Mouse (Mus musculus) kidney, postnatal 0 days (tissue): ENCODE results near the gene Zfp691. TPM values are rescaled to one million over a fixed set of nuclear protein-coding genes. Genes with fewer than 3 reads are reported as not detected.
A peak's percentile ranks its signal among the peaks of the same experiment; 100 is the strongest.

Experiments used
- ATAC-seq: fragments of 200-750 bp; cut with Nextera tagmentation; replicated peaks from 2 replicates; pipeline ENCODE4 v1.8.0; 2017; ENCODE audit warnings: low read depth, moderate number of reproducible peaks, moderate TSS enrichment, moderate library complexity; ENCODE audit not compliant: low FRiP score
- DNase-seq: peaks from one replicate; pipeline ENCODE4 v3.0.0-alpha.2; 2016; ENCODE audit warnings: low spot score
- H3K27ac ChIP-seq: fragments of 300-500 bp; sonication (generic); 2 replicates; pipeline ENCODE4 v1.5.1; 2014; ENCODE audit warnings: mild to moderate bottlenecking
- H3K27me3 ChIP-seq: fragments of 300-500 bp; sonication (generic); 2 replicates; pipeline ENCODE4 v1.6.1; 2014; ENCODE audit warnings: low read length, mixed read lengths; ENCODE audit not compliant: insufficient read depth
- H3K36me3 ChIP-seq: fragments of 300-500 bp; sonication (generic); 2 replicates; pipeline ENCODE4 v1.6.1; 2014; ENCODE audit warnings: low read length, mixed read lengths; ENCODE audit not compliant: insufficient read depth
- H3K4me1 ChIP-seq: fragments of 300-500 bp; sonication (generic); replicated peaks from 2 replicates; pipeline ENCODE4 v1.6.1; 2014; ENCODE audit warnings: antibody characterized with exemption, low read length, mixed read lengths; ENCODE audit not compliant: insufficient read depth
- H3K4me2 ChIP-seq: fragments of 300-500 bp; sonication (generic); 2 replicates; pipeline ENCODE4 v1.6.1; 2014; ENCODE audit warnings: mild to moderate bottlenecking, low read length, moderate library complexity, mixed read lengths
- H3K4me3 ChIP-seq: fragments of 300-500 bp; sonication (generic); replicated peaks from 2 replicates; pipeline ENCODE4 v1.5.1; 2014; ENCODE audit warnings: low read depth, low read length
- H3K9ac ChIP-seq: fragments of 300-500 bp; sonication (generic); 2 replicates; pipeline ENCODE4 v1.6.1; 2014; ENCODE audit warnings: low read depth, low read length
- H3K9me3 ChIP-seq: fragments of 300-500 bp; sonication (generic); replicated peaks from 2 replicates; pipeline ENCODE4 v1.6.1; 2016; ENCODE audit warnings: low read length, inconsistent platforms, mixed read lengths
- CTCF ChIP-seq: IDR thresholded peaks from 2 replicates; pipeline ENCODE4 v1.5.1; 2016; ENCODE audit warnings: antibody characterized with exemption, low read depth, mild to moderate bottlenecking, moderate library complexity
- WGBS: fragments of 180-500 bp; shearing (Covaris S2); extraction: QIAGEN DNeasy Blood & Tissue Kit; methylation state at CpG from one replicate; pipeline ENCODE4 v1.1.7; 2014; 5-methylcytosine and 5-hydroxymethylcytosine counted together
- polyA plus RNA-seq: library from polyadenylated mRNA; unstranded; fragments of >200 nt; fragmentation: Nextera tagmentation; extraction: Ambion mirVana; gene quantifications from 2 replicates; pipeline ENCODE4 v1.2.1, GENCODE M21; 2015

Gene Zfp691
- polyA plus RNA-seq, 1 experiment from 2014 or later = 6.1 TPM

DNA sequence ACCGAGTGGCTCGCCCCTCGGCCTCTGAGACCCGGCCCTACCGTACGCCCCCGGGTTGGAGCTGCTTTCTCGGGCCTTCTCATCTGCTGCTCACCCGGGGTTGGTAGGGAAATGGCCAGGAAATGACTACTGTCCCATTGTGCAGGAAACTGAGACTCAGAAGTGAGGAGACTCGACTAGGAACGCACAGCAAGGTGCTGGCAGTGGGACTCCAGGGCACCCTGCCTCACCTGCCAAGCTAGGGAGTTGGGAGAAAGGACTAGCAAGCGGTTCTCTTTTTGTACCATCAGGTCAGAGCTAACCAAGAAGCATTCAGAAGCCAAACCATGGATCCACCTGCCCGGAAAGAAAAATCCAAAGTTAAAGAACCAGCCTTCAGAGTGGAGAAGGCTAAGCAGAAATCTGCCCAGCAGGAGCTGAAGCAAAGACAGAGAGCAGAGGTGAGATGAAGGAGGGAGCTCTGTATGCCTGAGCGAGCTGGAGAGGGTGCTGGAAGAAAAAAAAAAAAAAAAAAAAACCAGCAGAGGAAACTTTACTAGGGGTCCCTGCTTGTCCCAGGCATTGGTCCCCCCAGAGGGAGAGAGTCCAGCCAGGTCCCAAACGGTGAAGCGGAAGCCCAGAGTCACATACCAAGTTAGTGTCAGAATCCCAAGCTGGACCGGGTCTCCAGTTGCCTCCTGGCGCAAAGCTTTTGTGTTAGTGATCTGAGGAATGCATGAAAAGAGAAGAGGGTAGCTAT lies 21.8 kb upstream of the Zfp691 start:
- peak; percentile 9 for DNase-seq
- Histone ChIP-seq H3K9me3 (no peaks in the 10 kb centered on the region), H3K4me1 (peaks cover 6% of the 10 kb centered on the region), H3K36me3 (0 out of 2 replicates have a peak, but pooled peaks cover 8% of the 10 kb centered on the region), H3K27ac (peak overlapping the region; percentile 50), H3K27me3 (no peaks in the 10 kb centered on the region), H3K4me3 (peak overlapping the region; percentile 57), H3K4me2 (peak overlapping the region; percentile 68), H3K9ac (peak overlapping the region; percentile 69)
- no peak for TF ChIP-seq CTCF
- no peak for ATAC-seq
- WGBS = 13% methylated on average over 18 of the region's 18 CpGs

DNA sequence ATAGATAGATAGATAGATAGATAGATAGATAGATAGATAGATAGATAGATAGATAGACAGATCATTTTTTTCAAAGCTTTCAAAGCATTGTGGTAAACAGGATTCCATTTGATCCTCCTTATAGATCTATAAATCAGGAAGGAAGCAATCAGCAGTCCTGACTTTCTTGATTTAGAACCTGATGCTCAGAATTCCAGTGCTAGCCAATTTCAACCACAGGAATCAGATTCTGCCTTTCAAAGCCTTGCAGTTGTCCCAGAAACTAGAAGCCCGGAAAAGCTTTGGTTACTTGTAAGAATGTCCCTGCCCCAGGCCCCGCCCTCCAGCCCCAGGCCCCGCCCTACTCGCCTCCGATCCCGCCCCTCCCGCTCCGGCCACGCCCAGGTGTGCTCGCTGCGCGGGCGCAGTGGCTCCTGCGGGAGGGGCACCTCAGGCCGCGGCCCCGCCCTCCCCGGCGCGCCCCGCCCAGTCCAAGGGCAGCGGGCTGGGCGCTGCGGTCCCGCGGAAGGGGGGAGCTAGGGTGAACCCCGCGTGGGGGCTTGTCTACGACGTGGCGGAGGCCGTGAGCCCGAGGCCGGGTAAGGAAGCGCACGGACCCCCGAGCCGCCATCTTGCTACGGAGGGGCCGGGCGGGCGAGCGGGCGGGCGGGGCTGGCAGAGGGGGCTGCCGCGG lies 21.1 kb upstream of the Zfp691 start, which contains the start of gene Svbp:
Gene Svbp, plus strand, starts transcription at position 398 of the 673 bp plus-strand sequence.
- Histone ChIP-seq H3K9me3 (no peaks in the 10 kb centered on the region), H3K4me1 (peaks cover 6% of the 10 kb centered on the region), H3K27me3 (no peaks in the 10 kb centered on the region), H3K4me3 (peak within 1 kb of the TSS; percentile 57), H3K4me2 (peak within 1 kb of the TSS; percentile 68), H3K36me3 (0 out of 2 replicates have a peak, but pooled peaks cover 8% of the 10 kb centered on the region), H3K9ac (peak within 1 kb of the TSS; percentile 69), H3K27ac (peak within 1 kb of the TSS; percentile 50)
- ATAC-seq (peak; percentile 95), DNase-seq (peak; percentile 94)
- under 1% methylated on average over 44 of the region's 47 CpGs for WGBS
- TF ChIP-seq CTCF = no peak

DNA sequence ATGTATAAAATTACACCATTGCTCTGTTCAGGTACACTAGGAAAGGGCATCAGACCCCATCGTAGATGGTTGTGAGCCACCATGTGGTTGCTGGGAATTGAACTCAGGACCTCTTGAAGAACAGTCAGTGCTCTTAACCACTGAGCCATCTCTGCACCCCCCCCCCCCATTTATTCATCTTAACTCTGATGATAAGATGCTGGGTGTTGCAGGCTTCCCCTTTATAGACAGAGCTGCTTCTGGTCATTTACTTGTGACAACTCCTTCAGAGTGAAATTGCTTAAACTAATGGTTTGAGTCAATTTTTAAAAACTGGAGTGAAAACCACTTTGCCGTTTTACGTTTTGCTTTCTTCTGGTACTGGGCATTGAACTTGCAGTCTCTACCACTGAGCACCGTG lies 18.8 kb upstream of the Zfp691 start:
- Histone ChIP-seq H3K9me3 (no peaks in the 10 kb centered on the region), H3K4me3 (no peak overlapping the region), H3K4me2 (no peak overlapping the region), H3K27me3 (no peaks in the 10 kb centered on the region), H3K36me3 (no peaks in the 10 kb centered on the region), H3K27ac (no peak overlapping the region), H3K4me1 (peaks cover 6% of the 10 kb centered on the region), H3K9ac (no peak overlapping the region)
- DNase-seq = no peak
- no peak for TF ChIP-seq CTCF
- 86% methylated on average over 4 of the region's 4 CpGs for WGBS
- ATAC-seq = no peak

GRCm38 (mm10) chr4:119191273-119191672 lies 17.3 kb upstream of the Zfp691 start:
- Histone ChIP-seq H3K27ac (no peak overlapping the region), H3K4me2 (no peak overlapping the region), H3K4me3 (no peak overlapping the region), H3K9ac (no peak overlapping the region), H3K4me1 (peaks cover 2% of the 10 kb centered on the region), H3K9me3 (no peaks in the 10 kb centered on the region), H3K27me3 (no peaks in the 10 kb centered on the region), H3K36me3 (no peaks in the 10 kb centered on the region)
- ATAC-seq = no peak
- no peak for DNase-seq
- no peak for TF ChIP-seq CTCF
- WGBS = 68% methylated on average over 3 of the region's 3 CpGs

DNA sequence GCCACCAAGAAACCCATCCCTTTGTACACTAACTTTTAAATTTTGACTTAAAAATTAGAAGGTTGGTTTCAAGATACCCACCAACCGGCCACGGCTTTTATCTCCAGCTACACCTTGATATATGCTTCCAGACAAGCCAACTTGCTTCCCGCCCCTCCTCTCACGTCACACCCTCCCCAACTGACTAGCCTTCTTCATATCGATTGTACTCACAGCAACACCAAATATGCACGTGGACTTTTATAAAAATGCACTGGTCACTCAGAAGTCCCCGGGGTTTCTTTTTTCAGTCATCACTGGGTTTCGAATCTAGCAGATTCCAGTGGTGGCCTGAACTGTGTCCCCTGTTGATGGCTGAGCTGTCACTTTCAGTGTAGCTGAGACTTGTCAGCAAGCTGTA lies 16.6 kb upstream of the Zfp691 start:
- no peaks in the 10 kb centered on the region for H3K27me3 ChIP-seq
- ATAC-seq = no peak
- H3K4me3 ChIP-seq = no peak overlapping the region
- no peaks in the 10 kb centered on the region; the same call in 1 of the 2 replicates for H3K4me1 ChIP-seq
- no peaks in the 10 kb centered on the region for H3K36me3 ChIP-seq
- H3K9me3 ChIP-seq = no peaks in the 10 kb centered on the region
- 83% methylated on average over 8 of the region's 8 CpGs for WGBS
- no peak overlapping the region for H3K4me2 ChIP-seq
- DNase-seq = no peak
- H3K27ac ChIP-seq = no peak overlapping the region
- TF ChIP-seq CTCF = no peak
- no peak overlapping the region for H3K9ac ChIP-seq

- no peak within 1 kb of the TSS for H3K4me2 ChIP-seq
- no peak within 1 kb of the TSS for H3K4me3 ChIP-seq
- H3K9ac ChIP-seq = no peak within 1 kb of the TSS
- no peaks in the 10 kb centered on the region for H3K27me3 ChIP-seq
- no peaks in the 10 kb centered on the region for H3K9me3 ChIP-seq
- TF ChIP-seq CTCF = no peak
- H3K27ac ChIP-seq = no peak within 1 kb of the TSS
- WGBS = 81% methylated on average over 6 of the region's 6 CpGs
- no peaks in the 10 kb centered on the region for H3K4me1 ChIP-seq
- DNase-seq = no peak
- no peak for ATAC-seq
- no peaks in the 10 kb centered on the region for H3K36me3 ChIP-seq
Observed at GRCm38 (mm10) chr4:119189864-119190263, 15.9 kb upstream of the Zfp691 start, which contains the start of gene Ermap. Gene Ermap (minus strand): TSS chr4:119190011.
